Comparison of ENCODE assay signal across 20 mouse cellular contexts in genomic region chr12:35656563-35656962, GRCm38 (mm10).
"Had no signal": no experiment of that assay in that cellular context is flagged by ENCODE, and none has a peak within 500 bp of the region (broad histone marks: within the 10 kb centered on the region; RNA-seq: fewer than 3 reads in every experiment).

No protein-coding gene starts in this region.

- H3K4me3 ChIP-seq: heart, adult 2 months; heart, embryonic 13.5 days; heart, embryonic 15.5 days; hindbrain, embryonic 13.5 days; hindbrain, embryonic 15.5 days; layer of hippocampus, adult 2 months; left cerebral cortex, adult 2 months; limb, embryonic 10.5 days; limb, embryonic 12.5 days; liver, embryonic 12.5 days had no signal

- H3K27me3 ChIP-seq: heart, embryonic 13.5 days; heart, embryonic 15.5 days; hindbrain, embryonic 13.5 days; hindbrain, embryonic 15.5 days; limb, embryonic 12.5 days; liver, embryonic 12.5 days had no signal

- H3K36me3 ChIP-seq: heart, embryonic 13.5 days; heart, embryonic 15.5 days; hindbrain, embryonic 13.5 days; hindbrain, embryonic 15.5 days; limb, embryonic 10.5 days; limb, embryonic 12.5 days; liver, embryonic 12.5 days had no signal

- DNase-seq: gastrocnemius, postnatal 14 days; gastrocnemius, postnatal 36 days; heart, adult 11 months; heart, adult 2 months; heart, postnatal 14 days; heart, postnatal 36 days; kidney, adult 11 months; kidney, adult 2 months; kidney, postnatal 10 days; kidney, postnatal 25 days; kidney, postnatal 4 days had no signal
